Mouse (Mus musculus) liver, embryonic 14.5 days (tissue): ENCODE measurements around the gene Gng7. TPM values are rescaled to one million over a fixed set of nuclear protein-coding genes. Genes with fewer than 3 reads are reported as not detected.
A peak's percentile ranks its signal among the peaks of the same experiment; 100 is the strongest.

ENCODE experiments used
- ATAC-seq: fragments of 200-750 bp; cut with Nextera tagmentation; 2 replicates; pipeline ENCODE4 v1.8.0; 2017; ENCODE audit warnings: moderate number of reproducible peaks, mild to moderate bottlenecking, moderate library complexity; ENCODE audit not compliant: insufficient read depth
- DNase-seq, 3 experiments: peaks; one replicate each; pipeline ENCODE4 v3.0.0-alpha.2; 2012 to 2013; ENCODE audit warnings: low read depth in 3 of 3, low spot score in 3 of 3
- H3K27ac ChIP-seq: fragments of 300-500 bp; sonication (generic); 2 replicates; pipeline ENCODE4 v1.5.1; 2014; ENCODE audit warnings: moderate library complexity, mild to moderate bottlenecking, control low read depth, inconsistent platforms
- H3K27me3 ChIP-seq: fragments of 300-500 bp; sonication (generic); 2 replicates; pipeline ENCODE4 v1.6.1; 2014; ENCODE audit warnings: mild to moderate bottlenecking, low read length, moderate library complexity; ENCODE audit not compliant: control insufficient read depth, insufficient read depth
- H3K36me3 ChIP-seq: fragments of 300-500 bp; sonication (generic); replicated peaks from 2 replicates; pipeline ENCODE4 v1.6.1; 2014; ENCODE audit warnings: low read depth; ENCODE audit not compliant: control insufficient read depth, insufficient read depth
- H3K4me1 ChIP-seq, 2 experiments: fragments of 200-500 bp in 1 of 2; fragments of 300-500 bp in 1 of 2; sonication (generic) in 1 of 2; replicated peaks; 2 replicates each; pipeline ENCODE4 v1.6.1; 2012 to 2014; ENCODE audit warnings: antibody characterized with exemption in 1 of 2, inconsistent platforms in 1 of 2, low read length in 1 of 2; ENCODE audit not compliant: control insufficient read depth in 2 of 2, insufficient read depth in 2 of 2
- H3K4me2 ChIP-seq: fragments of 300-500 bp; sonication (generic); 2 replicates; pipeline ENCODE4 v1.6.1; 2014; ENCODE audit warnings: low read depth, mild to moderate bottlenecking, control low read depth, moderate library complexity
- H3K4me3 ChIP-seq, 2 experiments: fragments of 200-500 bp in 1 of 2; fragments of 300-500 bp in 1 of 2; sonication (generic) in 1 of 2; 2 replicates each; pipeline ENCODE4 v1.5.1; 2012 to 2014; ENCODE audit warnings: low read depth in 2 of 2, low read length in 2 of 2, mild to moderate bottlenecking in 2 of 2, control low read depth in 1 of 2, inconsistent platforms in 1 of 2, moderate library complexity in 1 of 2; ENCODE audit not compliant: insufficient read depth in 1 of 2
- H3K9ac ChIP-seq: fragments of 300-500 bp; sonication (generic); replicated peaks from 2 replicates; pipeline ENCODE4 v1.6.1; 2014; ENCODE audit warnings: mild to moderate bottlenecking, control low read depth, moderate library complexity
- H3K9me3 ChIP-seq: fragments of 300-500 bp; sonication (generic); 2 replicates; pipeline ENCODE4 v1.6.1; 2016; ENCODE audit warnings: low read length, mixed read lengths; ENCODE audit not compliant: control insufficient read depth
- CTCF ChIP-seq: IDR thresholded peaks from 2 replicates; pipeline ENCODE4 v1.5.1; 2016; ENCODE audit warnings: antibody characterized with exemption, low read depth, control low read depth
- EP300 ChIP-seq: IDR thresholded peaks from 2 replicates; pipeline ENCODE4 v1.6.1; 2016; ENCODE audit warnings: antibody characterized with exemption, low read depth
- WGBS: fragments of 180-500 bp; shearing (Covaris S2); extraction: QIAGEN DNeasy Blood & Tissue Kit; methylation state at CpG from one replicate; pipeline ENCODE4 v1.1.7; 2014; ENCODE audit not compliant: insufficient replicate concordance; 5-methylcytosine and 5-hydroxymethylcytosine counted together
- polyA plus RNA-seq, 2 experiments: library from polyadenylated mRNA; depleted of rRNA in 1 of 2; stranded (reverse) in 1 of 2; unstranded in 1 of 2; fragments of >200 nt; fragmentation: Nextera tagmentation in 1 of 2; extraction: Ambion mirVana in 1 of 2; gene quantifications; 2 replicates each; pipeline versions ENCODE4 v1.2.1 to v1.2.3; 2012 to 2014

The Gng7 gene
- polyA plus RNA-seq, 2 experiments: 0.23 to 0.25 TPM

GRCm38 (mm10) chr10:80943701-80944100 is 71.0 kb downstream of the Gng7 start:
- no peak overlapping the region for H3K4me3 ChIP-seq
- no peak for TF ChIP-seq CTCF
- no peak for TF ChIP-seq EP300
- no peak overlapping the region for H3K4me2 ChIP-seq
- no peak overlapping the region for H3K9ac ChIP-seq
- no peaks in the 10 kb centered on the region for H3K9me3 ChIP-seq
- peaks cover 9 to 19% of the 10 kb centered on the region in 2 experiments for H3K4me1 ChIP-seq
- no peak overlapping the region for H3K27ac ChIP-seq
- no peak for ATAC-seq
- H3K27me3 ChIP-seq: peaks cover 4% of the 10 kb centered on the region
- H3K36me3 ChIP-seq: no peaks in the 10 kb centered on the region
- WGBS: 67% methylated on average over 9 of the region's 9 CpGs
- DNase-seq: no peak

GRCm38 (mm10) chr10:80942919-80943318 is 71.8 kb downstream of the Gng7 start:
- DNase-seq: no peak
- no peak overlapping the region for H3K9ac ChIP-seq
- no peaks in the 10 kb centered on the region for H3K36me3 ChIP-seq
- H3K9me3 ChIP-seq: no peaks in the 10 kb centered on the region
- H3K4me2 ChIP-seq: no peak overlapping the region
- ATAC-seq: no peak
- no peak overlapping the region for H3K4me3 ChIP-seq
- no peak for TF ChIP-seq CTCF
- no peak for TF ChIP-seq EP300
- 12% methylated on average over 8 of the region's 8 CpGs for WGBS
- H3K27ac ChIP-seq: no peak overlapping the region
- H3K27me3 ChIP-seq: peaks cover 10% of the 10 kb centered on the region
- H3K4me1 ChIP-seq: peaks cover 9 to 19% of the 10 kb centered on the region in 2 experiments

GRCm38 (mm10) chr10:80940988-80941347 is 73.8 kb downstream of the Gng7 start:
- Histone ChIP-seq H3K27me3 (peaks cover 29% of the 10 kb centered on the region), H3K27ac (no peak overlapping the region), H3K36me3 (no peaks in the 10 kb centered on the region), H3K4me1 (peaks cover 9 to 19% of the 10 kb centered on the region in 2 experiments), H3K9me3 (no peaks in the 10 kb centered on the region), H3K4me2 (no peak overlapping the region), H3K9ac (no peak overlapping the region), H3K4me3 (no peak overlapping the region)
- DNase-seq (no peak), ATAC-seq (no peak)
- TF ChIP-seq EP300 (no peak), CTCF (no peak)
- 22% methylated on average over 2 of the region's 2 CpGs for WGBS

- no peak for ATAC-seq
- Histone ChIP-seq H3K4me3 (no peak overlapping the region), H3K4me2 (no peak overlapping the region; the same call in 1 of the 2 replicates), H3K9ac (no peak overlapping the region), H3K27ac (no peak overlapping the region), H3K4me1 (peaks cover 9 to 19% of the 10 kb centered on the region in 2 experiments), H3K9me3 (no peaks in the 10 kb centered on the region), H3K27me3 (peaks cover 34% of the 10 kb centered on the region), H3K36me3 (no peaks in the 10 kb centered on the region)
- DNase-seq: no peak
- WGBS: 24% methylated on average over 8 of the region's 8 CpGs
- no peak for TF ChIP-seq EP300
- TF ChIP-seq CTCF: no peak
Measured at GRCm38 (mm10) chr10:80940320-80940987, 74.3 kb downstream of the Gng7 start.

- 5% methylated on average over 28 of the region's 28 CpGs for WGBS
- H3K27ac ChIP-seq: no peak overlapping the region
- peaks cover 9 to 19% of the 10 kb centered on the region in 2 experiments for H3K4me1 ChIP-seq
- ATAC-seq: no peak; the same call in 1 of the 2 replicates
- no peak overlapping the region for H3K9ac ChIP-seq
- no peak for TF ChIP-seq CTCF
- TF ChIP-seq EP300: no peak
- peak in 1 of 3 experiments; percentile 60 for DNase-seq
- H3K4me2 ChIP-seq: peak overlapping the region; percentile 75
- H3K36me3 ChIP-seq: no peaks in the 10 kb centered on the region
- H3K4me3 ChIP-seq: peak overlapping the region; percentile 34 to 37; a peak in 3 of 4 replicates
- peaks cover 39% of the 10 kb centered on the region for H3K27me3 ChIP-seq
- no peaks in the 10 kb centered on the region for H3K9me3 ChIP-seq
Measured at GRCm38 (mm10) chr10:80939671-80940070, 75.1 kb downstream of the Gng7 start.
